Mouse (Mus musculus): ENCODE results near the gene Tnr. TPM values are rescaled to one million over a fixed set of nuclear protein-coding genes. Genes with fewer than 3 reads are reported as not detected.

The Tnr gene
- total RNA-seq, 2 experiments from 2014 or later, result not detected

DNA sequence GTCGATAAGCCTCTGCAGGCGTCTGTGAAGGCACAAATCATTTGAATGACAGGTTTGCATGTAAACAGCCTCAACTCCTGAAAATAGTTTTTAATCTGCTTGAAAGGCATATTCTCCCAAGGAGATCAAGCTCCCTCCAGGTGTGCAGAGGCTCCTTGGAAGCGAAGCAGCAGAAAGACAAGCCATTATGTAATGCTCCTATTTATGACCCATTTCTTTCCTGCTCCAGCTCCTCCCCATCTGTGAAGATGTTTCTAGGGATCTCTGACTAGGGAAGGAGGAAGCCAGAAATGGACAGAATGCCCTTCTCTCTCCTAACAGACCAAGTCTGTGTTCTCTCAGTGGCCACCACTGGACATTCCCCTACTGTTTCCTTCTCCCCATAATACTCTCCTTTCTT is 38.0 kb downstream of the Tnr start:
- ATAC-seq (replicated peaks; ENCODE audit: low FRiP score, poor library complexity, severe bottlenecking), result no peak

DNA sequence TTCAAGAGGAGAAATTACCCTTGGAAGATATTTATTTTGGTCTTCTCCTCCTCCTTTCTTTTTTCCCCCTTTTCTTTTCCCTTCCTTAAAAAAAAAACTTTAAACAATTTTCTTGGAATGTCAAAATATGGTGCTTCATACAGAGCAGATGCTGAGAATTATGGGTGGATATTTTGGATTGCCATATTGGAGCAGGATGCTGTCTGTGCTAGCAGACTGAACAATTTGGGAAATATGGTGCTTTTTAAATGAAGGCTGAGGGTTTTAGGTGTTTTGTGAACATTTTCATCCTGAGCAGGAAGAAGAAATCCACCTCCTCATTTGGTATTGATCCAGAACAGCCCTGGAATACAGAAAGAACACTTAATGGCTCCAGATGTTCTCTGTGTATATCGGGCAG is 41.6 kb downstream of the Tnr start:
- ATAC-seq (replicated peaks; ENCODE audit: low FRiP score, poor library complexity, severe bottlenecking), result no peak

DNA sequence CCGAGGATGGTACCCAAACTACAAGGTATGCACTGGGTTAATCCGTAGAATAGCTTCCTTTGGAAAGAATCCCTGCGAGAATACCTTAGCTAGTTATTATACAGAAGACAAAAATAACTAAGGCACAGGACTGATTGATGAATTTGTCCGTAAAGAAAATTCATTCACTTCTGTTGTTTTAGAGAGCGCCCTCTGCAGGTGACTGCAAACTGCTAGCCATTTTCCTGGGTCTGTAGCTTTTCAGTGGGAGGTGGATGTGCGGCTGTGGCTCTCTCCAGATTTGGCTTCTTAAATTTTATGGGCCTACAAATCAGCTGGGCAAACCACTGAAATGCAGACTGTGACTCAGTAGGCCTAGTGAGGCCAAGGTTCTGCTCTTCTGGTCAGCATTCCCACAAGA is 42.5 kb downstream of the Tnr start:
- ATAC-seq (replicated peaks; ENCODE audit: low FRiP score, poor library complexity, severe bottlenecking), result no peak

DNA sequence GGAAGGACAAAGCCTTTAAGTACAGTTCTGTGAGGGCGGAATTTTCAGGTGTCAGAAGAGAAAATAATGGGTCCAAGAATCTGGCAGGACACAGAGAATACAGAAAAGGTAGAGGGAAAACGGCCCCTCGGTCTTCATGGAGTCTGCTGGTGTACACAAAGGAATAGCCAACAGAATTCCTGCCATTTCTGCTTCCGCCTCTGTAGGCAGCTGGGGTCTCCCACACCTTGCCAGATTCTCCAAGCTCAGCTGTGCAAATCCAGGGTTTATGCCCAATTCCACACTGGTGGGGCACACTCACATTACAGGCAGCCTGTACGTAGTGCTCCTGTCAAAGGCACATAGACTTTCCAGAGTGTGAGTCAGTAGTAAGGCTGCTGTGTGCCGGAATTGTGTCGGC is 43.6 kb downstream of the Tnr start:
- ATAC-seq (replicated peaks; ENCODE audit: low FRiP score, poor library complexity, severe bottlenecking), result no peak

DNA sequence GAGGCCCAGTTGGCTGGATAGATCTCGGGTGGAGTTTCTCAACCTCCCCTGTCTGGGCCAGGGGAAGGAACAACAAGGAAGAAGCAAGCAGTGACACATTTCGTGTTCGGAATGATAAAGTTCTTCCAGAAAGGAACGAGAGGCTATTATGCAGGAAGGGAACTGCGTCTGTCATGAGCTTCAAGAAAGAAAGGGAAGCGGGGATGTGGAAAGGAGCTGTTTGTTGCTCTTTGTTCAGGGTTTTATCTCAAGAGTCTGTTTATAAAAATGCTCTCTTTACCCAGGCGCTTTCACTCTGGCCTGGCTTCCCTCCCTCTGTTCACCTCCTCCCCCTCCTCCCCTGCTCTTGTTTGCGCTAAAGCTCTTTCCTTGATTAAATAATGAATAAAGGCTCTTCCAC is 46.7 kb downstream of the Tnr start:
- ATAC-seq (replicated peaks; ENCODE audit: low FRiP score, poor library complexity, severe bottlenecking), result no peak

DNA sequence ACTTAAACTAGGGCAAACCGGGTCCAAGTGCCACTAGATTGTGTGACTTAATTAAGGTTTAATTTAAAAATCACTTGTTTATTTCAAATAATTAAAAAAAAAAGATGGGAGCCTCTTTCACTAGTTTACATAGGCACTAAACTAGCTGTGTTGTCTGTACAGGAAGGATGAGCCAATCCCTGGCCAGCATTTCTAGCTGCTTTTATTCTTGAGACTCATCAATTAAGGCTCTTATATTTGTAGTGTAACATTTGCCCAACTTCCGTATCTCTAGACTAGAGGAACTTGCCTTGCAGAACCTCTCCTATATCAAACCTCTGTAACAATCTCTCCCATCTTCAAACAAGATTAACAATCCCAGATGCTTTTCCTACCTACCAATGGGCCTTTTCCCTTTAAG is 47.3 kb downstream of the Tnr start:
- ATAC-seq (replicated peaks; ENCODE audit: low FRiP score, poor library complexity, severe bottlenecking), result no peak

DNA sequence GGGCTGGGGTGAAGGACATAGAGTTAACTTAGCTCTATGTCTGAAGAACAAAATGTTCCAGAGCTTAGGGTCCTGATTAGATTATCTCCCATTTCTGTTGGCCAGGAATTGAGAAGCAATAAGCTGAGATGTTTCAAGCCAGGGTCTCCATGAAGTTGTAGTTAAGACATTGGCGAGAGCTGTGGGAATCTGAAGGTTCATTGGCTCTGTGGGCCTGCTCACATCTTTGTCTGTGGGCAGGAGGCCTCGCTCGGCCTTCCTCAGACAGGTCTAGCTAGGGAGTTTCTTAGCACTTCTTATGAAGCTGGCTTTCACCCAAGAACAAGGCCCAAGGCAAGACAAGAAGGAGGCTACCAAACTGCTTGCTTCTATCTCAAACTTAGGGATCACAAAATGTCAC is 48.4 kb downstream of the Tnr start:
- ATAC-seq (replicated peaks; ENCODE audit: low FRiP score, poor library complexity, severe bottlenecking), result no peak

DNA sequence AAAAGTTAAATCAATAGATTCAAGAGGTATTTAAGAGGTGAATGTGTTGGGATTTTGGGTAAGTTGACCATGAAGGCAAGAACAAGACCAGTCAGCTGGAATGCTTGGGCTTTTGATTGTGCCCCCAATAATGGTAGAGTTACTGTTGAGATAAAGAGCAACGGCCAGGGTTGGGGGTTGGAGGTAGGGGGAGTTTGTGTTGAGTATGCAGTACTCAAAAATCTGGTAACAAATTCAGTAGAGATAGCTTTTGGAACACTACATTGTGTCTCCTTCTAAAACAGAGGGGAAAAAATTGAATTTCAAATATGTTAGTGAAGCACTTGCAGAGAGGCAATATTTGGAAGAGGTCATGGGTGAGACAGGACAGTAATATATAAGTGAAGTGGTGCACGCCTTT is 49.5 kb downstream of the Tnr start:
- no peak for ATAC-seq (replicated peaks; ENCODE audit: low FRiP score, poor library complexity, severe bottlenecking)

DNA sequence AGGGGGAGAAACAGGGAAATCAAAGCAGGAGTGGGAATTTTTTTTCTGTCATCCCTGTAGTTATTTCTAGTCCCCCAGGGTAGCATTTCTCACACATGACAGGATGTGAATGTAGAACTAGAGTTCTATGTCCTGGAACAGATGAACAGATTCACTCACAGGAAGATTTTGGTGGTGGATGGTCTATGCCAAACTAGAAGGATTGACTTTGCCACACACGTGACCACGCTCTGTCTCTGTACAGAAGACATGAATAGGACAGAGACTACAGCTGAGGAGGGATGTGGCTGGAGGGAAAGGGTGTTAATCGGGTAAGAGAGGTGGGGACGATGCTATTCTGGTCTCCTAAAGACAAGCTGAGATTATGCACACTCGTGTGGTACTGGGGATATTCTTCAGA is 51.1 kb downstream of the Tnr start:
- ATAC-seq (replicated peaks; ENCODE audit: low FRiP score, poor library complexity, severe bottlenecking), result no peak

DNA sequence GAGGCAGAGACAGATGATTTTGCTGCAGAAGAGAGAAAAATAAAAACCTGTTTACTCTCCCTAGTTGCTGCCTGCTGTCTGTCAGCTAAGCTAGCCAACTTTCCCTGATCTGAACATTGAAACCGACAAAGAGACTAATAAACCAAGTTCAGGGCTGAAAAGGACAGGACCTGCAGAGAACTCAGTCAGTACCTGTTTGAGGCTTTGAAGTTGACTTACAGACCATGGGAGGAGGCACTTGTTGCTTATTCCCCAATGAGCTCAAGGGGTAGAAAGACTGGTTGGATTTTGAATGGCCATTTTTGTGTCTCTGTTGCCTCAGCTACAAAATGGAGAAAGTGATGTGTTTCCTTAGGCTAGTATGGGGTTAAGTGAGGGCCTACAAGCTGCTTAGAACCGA is 52.7 kb downstream of the Tnr start:
- no peak for ATAC-seq (replicated peaks; ENCODE audit: low FRiP score, poor library complexity, severe bottlenecking)

DNA sequence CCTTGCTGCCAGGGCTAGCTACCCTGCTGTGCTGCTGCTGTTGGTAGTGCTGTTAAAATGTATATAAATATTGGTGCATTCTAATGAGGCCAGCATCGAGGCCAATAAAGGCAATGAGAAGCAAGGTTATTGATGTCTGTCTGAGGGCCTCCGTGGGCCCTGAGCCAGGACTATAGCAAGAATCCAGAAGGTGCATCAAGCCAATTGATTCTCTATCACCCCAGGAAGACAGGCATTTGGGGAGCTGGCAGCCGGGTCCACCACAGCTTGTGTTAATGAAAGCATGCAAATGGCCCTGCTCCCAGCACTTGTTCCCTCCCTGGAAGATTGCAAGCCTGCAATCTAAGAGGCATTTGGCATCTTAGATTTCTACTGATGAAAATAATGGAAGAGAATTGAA is 54.8 kb downstream of the Tnr start:
- ATAC-seq (replicated peaks; ENCODE audit: low FRiP score, poor library complexity, severe bottlenecking), result no peak

DNA sequence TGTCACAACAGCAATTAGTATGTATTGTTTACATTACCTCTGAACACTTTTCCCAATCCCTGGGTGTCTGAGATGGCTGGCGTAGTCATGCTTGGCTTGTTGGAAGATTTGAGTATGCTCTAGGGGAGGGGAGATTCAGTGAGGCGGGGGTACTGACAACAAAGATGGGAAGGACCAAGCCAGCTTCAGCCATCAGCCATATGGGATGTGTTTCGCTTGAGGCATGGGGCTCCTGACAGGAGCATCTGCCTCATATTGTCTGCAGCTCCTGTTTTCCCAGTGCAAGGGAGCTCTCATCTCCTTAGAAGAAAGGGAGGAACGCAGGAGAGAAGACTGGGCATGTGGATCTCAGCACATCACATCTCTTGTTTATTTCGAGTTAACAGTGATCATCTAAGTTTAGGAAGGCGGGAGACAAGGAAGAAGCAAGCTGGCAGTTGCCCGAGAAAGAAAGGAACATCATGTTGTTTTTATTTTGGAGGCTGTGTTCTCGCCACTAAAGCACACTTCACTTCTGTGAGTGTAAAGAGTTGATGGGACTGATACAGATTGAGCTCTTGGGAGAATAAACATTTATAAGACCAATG is 56.9 kb downstream of the Tnr start:
- no peak for ATAC-seq (replicated peaks; ENCODE audit: low FRiP score, poor library complexity, severe bottlenecking)

DNA sequence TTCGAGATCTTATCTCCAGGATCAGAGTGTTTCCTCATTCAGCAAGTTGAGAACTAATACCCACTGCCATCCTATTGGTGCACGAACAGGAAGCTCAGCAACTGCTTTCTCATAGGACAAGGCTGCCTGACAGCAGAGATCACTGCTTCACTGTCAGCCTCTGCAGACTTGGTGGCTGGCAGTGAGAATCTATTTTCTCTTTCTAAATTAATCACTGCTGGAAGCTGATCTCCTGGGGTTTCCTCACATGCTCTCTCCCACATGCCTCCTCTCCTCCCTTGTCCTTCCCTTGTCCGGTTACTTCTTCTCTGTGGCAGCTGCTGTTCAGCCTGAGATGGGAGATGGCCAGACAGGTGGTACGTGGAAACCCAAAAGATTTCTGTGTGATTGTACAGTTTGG is 60.3 kb downstream of the Tnr start:
- no peak for ATAC-seq (replicated peaks; ENCODE audit: low FRiP score, poor library complexity, severe bottlenecking)

DNA sequence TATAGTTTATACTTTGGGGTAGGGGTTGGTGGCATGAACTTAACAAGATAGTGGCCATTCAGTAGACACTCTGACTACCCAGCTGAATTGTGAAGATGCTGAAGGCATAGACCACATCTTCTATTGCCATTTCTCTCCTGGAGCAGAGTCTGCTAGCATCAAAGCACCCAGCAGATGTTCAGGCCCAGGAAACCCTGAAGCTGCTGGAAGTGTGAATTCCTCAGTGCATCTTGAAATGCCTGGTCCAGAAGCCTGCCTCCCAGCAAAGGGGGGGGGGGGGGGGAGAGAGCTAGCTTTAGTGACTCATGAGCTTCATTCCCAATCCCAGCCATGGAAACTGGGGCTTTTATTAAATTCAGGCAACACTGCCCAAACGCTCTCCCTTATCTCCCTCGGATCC is 65.2 kb downstream of the Tnr start:
- ATAC-seq (replicated peaks; ENCODE audit: low FRiP score, poor library complexity, severe bottlenecking), result no peak

DNA sequence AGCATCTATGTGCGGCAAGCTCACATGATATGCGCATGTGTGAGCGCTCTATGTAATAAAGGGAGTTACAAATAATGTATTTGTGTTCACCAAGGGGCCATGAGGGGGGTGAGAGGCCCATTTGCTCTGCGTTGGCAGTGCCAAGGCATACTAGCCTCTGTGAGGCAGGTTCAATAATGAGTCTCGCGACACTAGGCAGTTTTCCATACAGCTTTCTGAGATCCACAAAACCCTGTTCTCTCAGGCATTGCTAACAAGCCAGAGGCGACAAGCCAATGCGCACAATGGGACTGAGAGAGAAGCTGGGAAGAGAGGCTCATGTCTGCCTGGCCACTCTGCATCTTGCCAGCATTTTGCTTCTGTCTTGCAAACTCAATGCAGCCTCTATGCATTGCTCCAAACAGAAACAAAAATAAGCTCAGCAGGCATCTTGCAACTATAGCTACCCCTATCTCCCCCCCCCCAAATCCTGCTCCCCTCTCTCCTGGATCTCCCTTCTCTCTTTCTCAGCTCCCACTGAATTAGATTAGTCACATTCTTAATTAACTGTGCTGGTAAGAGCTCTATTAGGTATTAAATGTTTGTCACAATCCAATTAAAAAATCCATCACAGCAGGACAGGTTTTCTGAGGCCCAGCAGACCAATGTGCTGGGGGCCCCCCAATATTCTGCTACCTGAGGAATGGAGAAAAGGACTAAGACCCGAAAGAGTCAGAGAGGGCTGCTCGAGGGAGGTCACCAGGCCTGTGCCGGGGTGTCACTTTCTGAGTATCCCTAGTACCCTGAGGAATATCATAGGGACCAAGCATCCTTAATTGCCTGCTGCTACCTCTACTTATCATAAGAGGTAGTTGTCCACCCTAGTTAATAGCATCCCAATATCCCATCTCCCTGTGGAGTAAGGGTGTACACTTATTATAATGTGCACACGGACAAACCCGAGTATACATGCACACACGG is 70.8 kb downstream of the Tnr start:
- ATAC-seq (replicated peaks; ENCODE audit: low FRiP score, poor library complexity, severe bottlenecking), result no peak

DNA sequence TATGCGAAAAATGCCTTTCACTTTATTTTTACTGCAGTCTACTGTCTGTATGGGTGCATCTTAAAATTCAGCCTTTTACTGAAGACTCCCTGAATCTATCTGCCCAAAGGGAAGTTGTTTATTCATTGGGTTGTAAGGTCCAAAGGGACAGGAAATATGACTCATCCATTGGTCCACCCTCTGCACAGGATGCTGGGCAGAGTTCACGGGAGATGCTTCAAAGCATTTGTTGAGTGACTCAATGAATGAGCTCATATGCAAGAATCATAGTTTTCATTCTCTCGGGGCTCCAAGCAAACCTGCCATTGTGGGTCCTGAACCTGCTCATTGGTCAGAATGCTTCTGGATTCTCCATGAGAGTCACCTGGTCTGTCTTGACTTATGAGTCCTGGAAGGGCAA is 72.2 kb downstream of the Tnr start:
- ATAC-seq (replicated peaks; ENCODE audit: low FRiP score, poor library complexity, severe bottlenecking), result no peak

DNA sequence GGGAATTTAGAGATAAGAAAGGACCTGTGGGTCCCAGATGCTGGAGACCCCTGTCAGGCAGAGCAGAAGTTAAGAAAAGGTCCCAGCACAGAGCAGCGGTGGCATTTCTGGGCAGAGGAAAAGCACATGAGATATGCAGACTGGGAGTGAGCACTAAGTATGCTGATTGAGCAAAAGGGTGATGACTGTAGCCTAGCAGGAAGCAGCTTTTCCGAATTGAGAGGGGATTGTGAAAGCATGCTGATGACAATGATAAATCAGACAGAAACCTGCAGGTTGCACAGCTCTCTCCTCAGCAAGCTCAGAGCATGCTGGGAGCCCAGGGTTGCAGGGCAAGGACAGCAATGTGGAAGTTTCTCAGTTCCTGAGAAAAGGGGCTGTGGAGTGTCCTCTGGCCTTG is 73.1 kb downstream of the Tnr start:
- no peak for ATAC-seq (replicated peaks; ENCODE audit: low FRiP score, poor library complexity, severe bottlenecking)

DNA sequence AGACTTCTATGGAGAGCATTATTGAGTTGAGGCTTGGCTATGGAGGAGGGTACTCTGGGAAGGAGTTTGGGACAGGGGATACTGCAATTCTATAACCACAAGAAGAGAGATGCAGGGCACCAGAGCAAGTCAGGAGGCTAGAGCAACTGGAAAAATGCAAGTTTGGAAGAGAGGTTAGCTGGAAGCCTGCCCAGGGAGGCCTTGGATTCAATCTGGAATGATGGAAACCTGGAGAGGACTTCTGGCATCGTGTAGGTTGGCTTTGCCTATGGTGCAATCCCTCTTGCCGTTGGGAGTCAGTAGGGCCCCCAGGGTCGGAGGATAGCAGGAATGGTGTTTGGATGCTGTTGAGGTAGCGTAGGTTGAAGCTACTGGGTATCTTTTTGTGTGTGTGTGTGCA is 90.0 kb downstream of the Tnr start:
- ATAC-seq (replicated peaks; ENCODE audit: low FRiP score, poor library complexity, severe bottlenecking), result no peak

DNA sequence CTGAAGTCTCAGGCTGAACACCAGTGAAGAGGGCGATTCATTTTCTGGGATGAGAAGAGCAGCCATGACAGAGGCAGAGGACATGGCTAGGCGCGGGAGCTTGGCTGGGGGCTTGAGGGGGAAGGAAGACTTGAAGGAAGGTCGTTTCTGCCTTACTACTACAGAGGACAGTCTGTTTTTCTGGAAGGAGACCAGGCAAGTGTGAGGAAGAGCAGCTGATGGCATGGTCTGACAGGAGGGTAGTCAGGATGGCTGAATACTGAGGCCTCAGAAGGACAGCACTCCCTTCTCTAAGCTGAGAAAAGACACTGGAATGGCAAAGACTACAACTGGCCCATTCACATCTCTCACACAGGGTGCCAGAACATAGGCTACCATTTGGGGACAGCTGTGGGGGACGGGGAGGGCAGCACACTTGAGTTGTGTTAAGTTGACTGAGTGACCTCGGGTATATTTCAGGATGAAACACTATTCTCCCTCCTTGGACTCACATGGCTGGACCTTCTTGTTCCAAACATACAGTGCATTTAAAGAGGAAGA is 90.6 kb downstream of the Tnr start:
- ATAC-seq (replicated peaks; ENCODE audit: low FRiP score, poor library complexity, severe bottlenecking), result no peak

DNA sequence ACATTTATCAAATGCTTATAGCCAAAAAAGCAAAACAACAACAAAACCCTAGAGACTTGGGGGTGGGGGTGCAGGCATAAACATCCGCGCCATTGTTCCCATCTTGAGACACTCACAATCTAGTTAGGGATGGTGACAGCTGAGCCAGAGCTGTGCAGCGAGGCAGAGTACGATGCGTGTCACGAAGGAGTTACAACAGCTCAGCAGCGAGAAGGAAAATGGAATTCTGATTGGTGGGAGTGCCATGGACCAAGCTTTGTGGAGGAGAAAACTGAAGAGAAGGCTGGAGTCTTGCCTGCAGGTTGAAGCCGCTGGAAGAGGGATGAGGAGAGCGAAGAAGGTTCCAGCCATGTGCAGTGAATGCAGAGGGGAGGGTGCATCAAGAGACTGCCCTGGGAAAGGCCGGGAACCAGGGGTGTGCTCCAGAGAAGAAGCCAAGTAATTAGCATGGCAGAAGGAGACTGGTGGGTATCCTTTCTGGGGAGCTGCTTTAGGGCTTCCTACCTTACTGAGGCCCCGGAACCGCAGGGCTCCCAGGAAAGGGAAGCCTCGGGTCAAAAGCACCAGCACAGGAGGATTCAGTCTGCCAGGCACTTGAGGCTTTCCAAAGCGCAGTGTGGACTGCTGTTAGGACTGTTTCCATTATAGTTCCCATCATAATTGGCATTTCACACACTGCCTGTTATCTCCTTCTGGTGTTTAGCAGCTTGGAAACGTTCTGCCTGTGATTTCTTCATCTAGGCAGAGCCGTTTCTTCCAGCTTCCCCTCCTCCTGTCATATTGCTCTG is 91.3 kb downstream of the Tnr start:
- no peak for ATAC-seq (replicated peaks; ENCODE audit: low FRiP score, poor library complexity, severe bottlenecking)

DNA sequence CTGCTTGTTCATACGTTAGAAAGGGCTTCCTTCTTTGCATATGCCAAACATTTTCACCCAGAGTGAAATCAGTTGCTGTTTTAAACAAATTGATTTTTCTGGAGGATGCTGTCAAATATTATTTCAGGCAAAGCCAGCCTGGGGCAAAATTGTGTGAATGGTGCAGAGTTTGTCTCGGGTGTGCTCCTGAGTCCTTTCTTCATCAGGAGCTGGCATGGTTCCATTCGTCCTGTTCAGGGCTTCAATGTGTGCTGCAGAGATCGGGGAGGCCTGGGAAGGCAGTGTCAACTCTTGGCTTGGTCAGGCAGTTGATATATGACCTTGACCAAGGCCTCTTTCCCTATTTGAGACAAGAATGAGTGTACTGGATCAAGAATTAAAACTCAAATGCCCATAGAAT is 92.1 kb downstream of the Tnr start:
- ATAC-seq (replicated peaks; ENCODE audit: low FRiP score, poor library complexity, severe bottlenecking), result no peak
